Mouse (Mus musculus): ENCODE measurements at regions not wholly inside any gene's neighbourhood (a gene's known extent, or its start where the extent isn't known, plus 50 kb on each side); places are given as distances from the start of the nearest gene placed in this dataset.

DNA sequence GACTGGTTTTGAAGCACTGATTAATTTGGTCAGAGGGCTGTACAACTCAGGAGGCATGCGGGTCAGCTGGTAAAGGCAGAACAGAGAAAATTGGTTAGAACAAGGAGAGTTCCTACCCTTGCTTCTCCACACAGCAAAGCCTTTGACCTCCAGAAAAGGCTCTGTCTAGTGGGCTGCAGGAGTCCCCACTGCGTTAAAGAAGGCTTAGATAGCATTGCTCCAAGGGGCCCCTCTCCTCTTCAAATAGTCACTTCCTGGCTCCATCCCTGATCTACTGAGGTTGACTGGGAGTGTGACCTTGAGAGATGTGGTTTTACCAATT lies 118.6 kb downstream of the Sem1 start:
- no peak for TF ChIP-seq EP300 (IDR thresholded peaks at IDR 0.05; ENCODE audit: insufficient read depth, low read depth, low read length)
- TF ChIP-seq CTCF (IDR thresholded peaks at IDR 0.05; ENCODE audit: low read depth, low read length) = no peak
- no peak for TF ChIP-seq POLR2A (IDR thresholded peaks at IDR 0.05; ENCODE audit: insufficient read depth, low read length)
